Mouse (Mus musculus): ENCODE measurements around the gene B3galt1. TPM values are rescaled to one million over a fixed set of nuclear protein-coding genes. Genes with fewer than 3 reads are reported as not detected.

Gene B3galt1
- polyA plus RNA-seq, 1 experiment from 2014 or later, result 34.1 TPM

DNA sequence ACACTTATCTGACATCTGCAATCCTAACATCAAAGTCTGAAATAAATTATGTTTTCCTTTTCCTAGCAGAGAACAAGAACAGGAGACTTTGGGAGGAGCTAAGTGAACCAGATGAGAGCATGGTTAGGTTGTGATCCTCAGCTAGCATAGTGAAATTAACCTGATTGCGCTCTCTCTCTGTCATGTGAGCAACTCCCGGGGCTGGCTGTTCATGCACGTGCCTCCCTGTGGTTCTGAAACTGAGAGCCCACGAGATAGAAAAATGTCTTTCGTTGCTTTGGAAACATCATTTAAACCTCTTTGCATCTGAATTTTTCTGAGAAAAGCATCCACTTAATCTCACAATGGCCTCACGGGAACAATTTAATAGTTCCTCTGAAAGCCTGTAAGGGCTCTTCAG, 190.8 kb downstream of the B3galt1 start:
- ATAC-seq, result peak; percentile 69; the same call in 1 of the 2 replicates
- Histone ChIP-seq H3K4me2 (no peak overlapping the region), H3K4me1 (peaks cover 6% of the 10 kb centered on the region; the same call in 1 of the 2 replicates), H3K36me3 (ENCODE audit: poor library complexity, severe bottlenecking) (no peaks in the 10 kb centered on the region), H3K9ac (no peak overlapping the region), H3K27me3 (no peaks in the 10 kb centered on the region), H3K27ac (no peak overlapping the region), H3K4me3 (no peak overlapping the region), H3K9me3 (replicated peaks) (no peaks in the 10 kb centered on the region)
- 44% methylated on average over 6 of the region's 6 CpGs for WGBS

DNA sequence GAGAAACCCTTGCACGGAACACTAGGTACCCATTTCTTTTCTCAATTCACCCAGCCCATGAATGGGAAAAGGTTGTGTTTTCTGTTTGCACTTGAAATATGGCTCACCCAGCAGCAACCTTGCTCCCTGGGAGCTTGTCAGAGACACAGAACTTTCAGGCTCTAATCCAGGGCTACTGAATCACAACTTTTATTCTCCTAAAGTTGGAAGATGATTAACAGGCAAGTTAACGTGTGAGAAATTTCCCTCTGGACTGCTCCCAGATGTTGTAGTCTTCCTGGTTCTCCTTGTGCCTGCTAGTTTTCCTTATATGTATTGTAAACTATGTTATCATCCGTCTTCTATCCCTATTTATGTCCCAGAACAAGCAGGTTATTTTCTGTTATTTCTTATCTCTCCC, 221.9 kb downstream of the B3galt1 start:
- H3K4me2 ChIP-seq, result no peak overlapping the region
- no peaks in the 10 kb centered on the region for H3K27me3 ChIP-seq
- WGBS, result 82% methylated on average over 3 of the region's 3 CpGs
- no peak for ATAC-seq
- no peaks in the 10 kb centered on the region for H3K36me3 ChIP-seq (ENCODE audit: poor library complexity, severe bottlenecking)
- H3K9ac ChIP-seq, result no peak overlapping the region
- H3K27ac ChIP-seq, result no peak overlapping the region
- H3K4me3 ChIP-seq, result no peak overlapping the region
- H3K9me3 ChIP-seq (replicated peaks), result no peaks in the 10 kb centered on the region
- H3K4me1 ChIP-seq, result no peaks in the 10 kb centered on the region

DNA sequence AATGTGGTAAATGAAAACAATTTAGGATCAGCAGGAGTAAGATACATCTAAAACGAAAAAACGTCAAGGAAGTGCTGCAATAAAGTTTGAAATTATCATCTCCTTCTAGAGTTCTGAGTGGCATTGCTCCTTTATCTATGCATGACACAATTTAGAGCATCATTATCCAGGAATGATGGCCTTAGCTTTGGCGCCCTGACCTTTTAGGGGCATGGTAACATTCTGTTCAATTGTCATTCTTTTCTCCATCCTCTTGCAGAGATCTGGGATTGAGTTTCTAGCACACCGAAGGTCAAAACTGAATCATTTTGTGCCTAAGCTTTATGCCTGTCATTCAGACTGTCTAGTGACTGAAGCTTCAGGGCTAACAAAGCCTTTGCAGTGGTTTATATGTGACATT, 231.9 kb downstream of the B3galt1 start:
- ATAC-seq, result no peak
- Histone ChIP-seq H3K27me3 (no peaks in the 10 kb centered on the region), H3K9me3 (replicated peaks) (peaks cover 4% of the 10 kb centered on the region; the same call in 1 of the 2 replicates), H3K27ac (no peak overlapping the region), H3K4me3 (no peak overlapping the region), H3K36me3 (ENCODE audit: poor library complexity, severe bottlenecking) (no peaks in the 10 kb centered on the region), H3K9ac (no peak overlapping the region), H3K4me2 (no peak overlapping the region), H3K4me1 (no peaks in the 10 kb centered on the region)
- WGBS, result 89% methylated on average over 4 of the region's 4 CpGs

DNA sequence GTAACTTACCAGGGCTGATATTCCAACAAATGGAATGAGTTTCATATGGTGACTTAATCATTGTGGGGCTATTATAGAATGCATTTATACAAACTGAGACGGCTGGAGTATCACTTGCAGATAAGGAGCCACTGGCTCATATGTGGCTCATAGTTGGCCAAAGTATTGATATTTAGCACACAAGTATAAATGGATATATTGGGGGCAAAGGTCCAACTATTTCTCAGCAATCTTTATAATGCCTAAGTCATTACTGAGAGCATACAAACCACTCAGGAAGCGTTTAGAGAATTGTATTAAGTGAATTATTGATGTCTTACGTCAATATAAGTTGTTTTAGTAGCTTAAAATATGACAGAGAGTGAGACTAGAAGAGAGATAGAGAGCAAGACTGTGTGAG, 234.3 kb downstream of the B3galt1 start:
- H3K4me2 ChIP-seq, result no peak overlapping the region
- WGBS, result 86% methylated on average over 3 of the region's 3 CpGs
- no peak for ATAC-seq
- H3K9me3 ChIP-seq (replicated peaks), result peaks cover 4% of the 10 kb centered on the region; the same call in 1 of the 2 replicates
- no peak overlapping the region for H3K27ac ChIP-seq
- H3K27me3 ChIP-seq, result no peaks in the 10 kb centered on the region
- no peaks in the 10 kb centered on the region for H3K36me3 ChIP-seq (ENCODE audit: poor library complexity, severe bottlenecking)
- H3K9ac ChIP-seq, result no peak overlapping the region
- H3K4me3 ChIP-seq, result no peak overlapping the region
- H3K4me1 ChIP-seq, result no peaks in the 10 kb centered on the region

DNA sequence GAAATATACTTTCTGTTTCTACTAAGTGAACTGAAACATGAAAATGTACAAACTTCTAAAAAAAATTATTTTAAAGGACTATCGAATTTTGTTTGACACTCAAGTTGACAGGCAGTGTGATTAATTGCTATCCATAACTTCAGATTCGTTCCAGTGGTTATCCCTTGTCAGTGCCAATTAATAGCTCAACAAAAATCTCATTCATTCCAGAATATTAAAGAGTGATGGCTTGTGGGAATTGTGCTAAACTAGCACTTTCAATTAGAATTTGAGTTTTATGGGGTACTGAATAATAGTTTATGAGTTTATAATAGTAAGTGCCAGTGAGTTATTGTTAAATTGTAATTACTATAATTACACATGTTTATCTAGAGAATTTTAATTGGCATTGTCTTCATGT, 250.5 kb downstream of the B3galt1 start:
- Histone ChIP-seq H3K4me1 (no peaks in the 10 kb centered on the region), H3K27me3 (no peaks in the 10 kb centered on the region), H3K27ac (no peak overlapping the region), H3K9me3 (replicated peaks) (no peaks in the 10 kb centered on the region), H3K9ac (no peak overlapping the region), H3K4me3 (no peak overlapping the region), H3K36me3 (ENCODE audit: poor library complexity, severe bottlenecking) (no peaks in the 10 kb centered on the region), H3K4me2 (no peak overlapping the region)
- ATAC-seq, result no peak
- 68% methylated on average over 2 of the region's 2 CpGs for WGBS

DNA sequence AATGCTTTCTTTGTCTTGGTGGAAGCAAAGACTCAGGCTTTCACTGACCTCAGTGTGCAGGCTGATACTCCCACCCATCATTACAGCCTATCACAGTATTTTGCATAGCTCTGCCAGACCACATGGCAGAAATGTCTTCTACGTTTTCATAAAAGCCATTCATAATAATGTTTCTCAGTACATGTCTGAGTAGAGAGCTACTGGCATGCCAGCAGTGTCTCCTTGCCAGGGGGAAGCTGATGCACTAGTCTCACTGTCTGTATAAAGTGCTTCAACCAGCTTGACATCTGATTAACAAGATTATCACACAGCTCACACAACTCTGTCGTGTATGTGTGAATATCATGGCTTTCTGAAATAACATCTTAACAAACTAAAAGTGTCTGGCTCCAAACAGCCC, 252.3 kb downstream of the B3galt1 start:
- Histone ChIP-seq H3K36me3 (ENCODE audit: poor library complexity, severe bottlenecking) (no peaks in the 10 kb centered on the region), H3K9me3 (replicated peaks) (no peaks in the 10 kb centered on the region), H3K9ac (no peak overlapping the region), H3K27me3 (no peaks in the 10 kb centered on the region), H3K4me1 (peaks cover 6% of the 10 kb centered on the region), H3K4me2 (no peak overlapping the region), H3K4me3 (no peak overlapping the region), H3K27ac (no peak overlapping the region; the same call in 1 of the 2 replicates)
- 65% methylated on average over 2 of the region's 2 CpGs for whole genome bisulfite sequencing
- ATAC-seq, result peak; percentile 84

DNA sequence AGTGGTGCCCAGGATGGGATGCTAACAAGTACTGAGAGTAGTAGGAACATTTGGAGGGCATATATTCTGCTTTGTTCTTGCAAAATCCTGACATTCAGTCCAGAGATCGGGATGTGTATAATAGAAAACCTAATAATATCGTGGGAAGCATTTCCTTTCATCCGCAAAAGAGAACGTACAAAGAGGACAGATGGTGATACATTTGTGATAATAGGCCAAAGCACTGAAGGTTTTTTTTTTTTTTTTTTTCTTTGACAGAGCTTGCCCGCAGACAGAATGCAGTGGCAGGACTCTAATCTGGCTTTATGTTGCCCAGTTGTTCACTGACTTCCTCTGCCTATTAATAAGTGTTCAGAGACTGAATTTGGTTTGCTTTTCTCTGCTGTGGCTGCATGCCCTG, 256.7 kb downstream of the B3galt1 start:
- H3K9me3 ChIP-seq (replicated peaks), result no peaks in the 10 kb centered on the region
- peaks cover 6% of the 10 kb centered on the region for H3K4me1 ChIP-seq
- H3K27ac ChIP-seq, result no peak overlapping the region
- no peaks in the 10 kb centered on the region for H3K36me3 ChIP-seq (ENCODE audit: poor library complexity, severe bottlenecking)
- 0 out of 2 replicates have a peak, but pooled peaks have one; percentile 17 for ATAC-seq
- 47% methylated on average over 5 of the region's 5 CpGs for WGBS
- H3K27me3 ChIP-seq, result no peaks in the 10 kb centered on the region
- no peak overlapping the region for H3K4me3 ChIP-seq
- no peak overlapping the region for H3K9ac ChIP-seq
- H3K4me2 ChIP-seq, result no peak overlapping the region

DNA sequence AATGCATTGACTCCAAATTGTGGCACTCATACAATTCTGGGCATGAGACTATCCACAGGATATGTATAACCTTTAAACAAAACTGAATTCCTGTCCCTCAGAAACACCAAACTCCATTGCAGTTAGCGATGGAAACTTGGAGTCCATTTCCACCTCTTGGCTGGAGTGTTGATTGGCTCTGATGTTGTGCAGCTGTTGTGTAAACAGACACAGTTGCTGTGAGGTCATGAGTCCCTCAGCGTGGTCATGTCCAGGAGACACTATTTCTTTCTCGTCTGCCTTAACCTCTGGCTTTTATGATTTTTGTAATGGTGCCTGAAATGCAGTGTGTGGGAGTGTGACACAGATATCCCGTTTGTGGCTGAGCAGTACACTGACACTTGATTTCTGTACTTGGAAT, 262.0 kb downstream of the B3galt1 start:
- H3K4me3 ChIP-seq, result no peak overlapping the region
- 87% methylated on average over 4 of the region's 4 CpGs for WGBS
- no peak overlapping the region for H3K9ac ChIP-seq
- no peaks in the 10 kb centered on the region for H3K9me3 ChIP-seq (replicated peaks)
- H3K36me3 ChIP-seq (ENCODE audit: poor library complexity, severe bottlenecking), result no peaks in the 10 kb centered on the region
- peaks cover under 1% of the 10 kb centered on the region; the same call in 1 of the 2 replicates for H3K4me1 ChIP-seq
- no peak overlapping the region for H3K27ac ChIP-seq
- no peaks in the 10 kb centered on the region for H3K27me3 ChIP-seq
- no peak overlapping the region for H3K4me2 ChIP-seq
- ATAC-seq, result no peak

DNA sequence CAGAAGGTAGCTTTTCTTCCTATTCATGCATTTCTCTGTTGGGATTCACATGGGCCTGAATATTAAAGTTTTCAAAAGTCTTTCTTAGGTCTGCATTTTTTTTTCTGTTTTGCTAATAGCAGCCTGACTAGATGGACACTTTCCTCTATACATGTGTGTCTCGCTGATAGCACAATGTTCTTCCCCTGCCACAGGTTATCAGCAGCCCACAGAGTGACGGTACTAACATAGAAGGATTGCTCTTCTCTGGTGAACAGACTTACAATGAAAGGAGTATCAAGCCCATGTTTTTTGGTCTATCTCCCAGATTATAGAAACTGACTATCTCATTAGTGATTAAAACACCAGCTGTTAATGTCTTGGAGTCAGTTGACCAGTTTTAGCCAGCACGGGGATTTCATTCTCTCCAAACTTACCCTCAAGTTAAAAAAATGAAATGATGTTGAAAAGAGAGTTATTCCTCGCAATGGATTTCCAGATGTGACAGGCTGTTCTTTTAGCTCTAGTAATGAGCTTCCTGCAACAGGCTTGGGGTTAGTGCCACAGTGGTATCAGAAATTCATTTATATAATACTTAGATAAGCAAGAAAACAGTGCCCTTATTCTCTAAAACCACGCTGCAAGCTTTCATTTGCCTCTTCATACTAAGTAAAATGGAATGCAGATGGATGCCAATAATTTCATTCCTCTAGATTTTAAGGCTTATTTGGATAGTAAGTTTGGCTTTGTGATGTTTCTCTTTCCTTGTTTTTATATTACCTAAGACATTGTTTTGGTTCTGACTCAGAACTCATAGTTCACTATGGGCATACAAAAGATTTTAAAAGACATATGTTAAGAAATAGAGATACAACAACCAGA, 263.6 kb downstream of the B3galt1 start:
- 93% methylated on average over 5 of the region's 5 CpGs for WGBS

DNA sequence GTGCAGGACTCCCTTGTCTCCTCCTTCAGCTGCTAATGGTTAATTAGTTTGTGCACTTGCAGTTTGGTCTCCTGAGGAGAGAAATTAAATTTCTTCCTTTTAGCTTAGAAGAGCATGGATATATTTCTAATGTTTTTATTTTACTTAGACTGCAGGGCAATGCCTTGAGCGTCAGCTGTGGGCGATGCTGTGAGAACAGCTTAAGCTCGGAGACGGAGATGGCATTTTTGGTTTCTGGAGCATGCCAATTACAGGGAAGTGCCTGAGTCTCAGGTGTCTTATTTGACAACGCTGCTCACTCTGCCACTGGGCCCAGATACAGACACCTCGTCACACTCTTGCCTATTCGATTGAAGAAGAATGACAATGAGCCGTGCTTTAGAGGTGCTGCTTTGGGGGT, 282.1 kb downstream of the B3galt1 start:
- no peak for ATAC-seq
- Histone ChIP-seq H3K27ac (no peak overlapping the region), H3K4me3 (no peak overlapping the region), H3K36me3 (ENCODE audit: poor library complexity, severe bottlenecking) (no peaks in the 10 kb centered on the region), H3K4me2 (no peak overlapping the region), H3K9me3 (replicated peaks) (no peaks in the 10 kb centered on the region), H3K9ac (no peak overlapping the region), H3K27me3 (no peaks in the 10 kb centered on the region), H3K4me1 (peaks cover 5% of the 10 kb centered on the region; the same call in 1 of the 2 replicates)
- WGBS, result 70% methylated on average over 8 of the region's 8 CpGs

More for the DNA sequence above, 263.6 kb downstream of the B3galt1 start:
- no peak overlapping the region for H3K4me2 ChIP-seq
- no peak overlapping the region for H3K9ac ChIP-seq
- no peak for ATAC-seq
- no peaks in the 10 kb centered on the region for H3K9me3 ChIP-seq (replicated peaks)
- no peaks in the 10 kb centered on the region for H3K4me1 ChIP-seq
- H3K27me3 ChIP-seq, result no peaks in the 10 kb centered on the region
- H3K4me3 ChIP-seq, result no peak overlapping the region
- H3K36me3 ChIP-seq (ENCODE audit: poor library complexity, severe bottlenecking), result no peaks in the 10 kb centered on the region
- no peak overlapping the region for H3K27ac ChIP-seq

DNA sequence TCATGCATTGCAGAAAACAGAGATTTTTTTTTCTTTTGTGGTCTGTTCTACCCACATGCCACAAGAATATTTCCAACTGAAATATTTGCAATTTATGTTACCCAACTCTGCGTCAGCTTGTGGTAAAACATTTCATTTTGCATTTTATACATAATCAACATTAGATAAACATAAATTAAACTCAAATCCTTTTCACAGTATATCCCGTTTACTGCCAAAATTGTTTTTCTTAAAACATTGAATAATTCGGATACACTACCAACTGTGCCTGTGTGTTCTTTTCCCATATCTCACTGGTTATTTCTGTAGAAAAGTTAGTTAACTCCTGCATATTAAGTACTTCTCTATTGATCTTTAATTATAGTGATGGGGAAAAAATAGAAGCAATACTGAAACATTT, 285.1 kb downstream of the B3galt1 start:
- Histone ChIP-seq H3K27ac (no peak overlapping the region), H3K36me3 (ENCODE audit: poor library complexity, severe bottlenecking) (no peaks in the 10 kb centered on the region), H3K9ac (no peak overlapping the region), H3K27me3 (no peaks in the 10 kb centered on the region), H3K4me1 (peaks cover 5% of the 10 kb centered on the region; the same call in 1 of the 2 replicates), H3K4me2 (no peak overlapping the region), H3K9me3 (replicated peaks) (no peaks in the 10 kb centered on the region), H3K4me3 (no peak overlapping the region)
- WGBS, result 92% methylated on average over 3 of the region's 3 CpGs
- no peak for ATAC-seq

DNA sequence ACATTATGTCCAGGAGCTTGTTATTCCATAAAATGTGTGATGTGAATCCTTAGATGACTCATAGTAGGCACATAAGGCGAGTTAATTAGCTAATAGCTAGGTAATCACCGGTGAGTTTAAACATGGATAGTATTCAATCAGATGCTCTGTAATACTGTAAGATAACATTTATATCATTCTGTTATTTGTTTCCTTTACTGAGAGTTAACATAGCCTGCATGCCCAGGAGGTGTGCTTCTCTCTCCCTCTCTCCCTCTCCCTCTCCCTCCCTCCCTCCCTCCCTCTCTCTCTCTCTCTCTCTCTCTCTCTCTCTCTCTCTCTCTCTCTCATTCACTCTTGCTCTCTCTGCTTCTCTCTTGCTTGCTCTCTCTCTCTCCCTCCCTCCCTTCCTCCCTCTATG, 292.7 kb downstream of the B3galt1 start:
- peaks cover 3% of the 10 kb centered on the region; the same call in 1 of the 2 replicates for H3K4me1 ChIP-seq
- H3K27me3 ChIP-seq, result no peaks in the 10 kb centered on the region
- H3K4me2 ChIP-seq, result no peak overlapping the region
- no peak overlapping the region for H3K4me3 ChIP-seq
- H3K27ac ChIP-seq, result no peak overlapping the region
- 84% methylated on average over 2 of the region's 2 CpGs for WGBS
- H3K9me3 ChIP-seq (replicated peaks), result no peaks in the 10 kb centered on the region
- ATAC-seq, result no peak
- no peak overlapping the region for H3K9ac ChIP-seq
- no peaks in the 10 kb centered on the region for H3K36me3 ChIP-seq (ENCODE audit: poor library complexity, severe bottlenecking)

All from forebrain, embryonic 13.5 days (tissue).